8 mouse cellular contexts compared by ENCODE assay signal in genomic region chr3:95433301-95433915, GRCm38 (mm10). TPM values are rescaled to one million over a fixed set of nuclear protein-coding genes. Genes with fewer than 3 reads are reported as not detected.
DNase-seq lines count a peak whose midpoint lies in the region; ATAC-seq and TF ChIP-seq lines count a peak whose summit lies in the region.

No protein-coding gene starts in this region.

- no peak overlapping the region for H3K27ac ChIP-seq in embryonic facial prominence, embryonic 11.5 days (replicated peaks; ENCODE audit: low read depth, low read length)
- H3K27ac ChIP-seq in intestine, embryonic 14.5 days (ENCODE audit: low read depth): peak overlapping the region; percentile 54
- no peak overlapping the region for H3K27ac ChIP-seq in neural tube, embryonic 12.5 days

- H3K4me3 ChIP-seq in lung, adult 2 months (replicated peaks; ENCODE audit: extremely low read depth, low read depth, low read length): peak overlapping the region; percentile 46
- peak overlapping the region; percentile 79 for H3K4me3 ChIP-seq in embryonic facial prominence, embryonic 11.5 days (ENCODE audit: low read depth, low read length)
- peak overlapping the region; percentile 83 for H3K4me3 ChIP-seq in intestine, embryonic 14.5 days (ENCODE audit: low read depth, low read length)
- H3K4me3 ChIP-seq in neural tube, embryonic 12.5 days: 0 out of 2 replicates have a peak overlapping the region, but pooled peaks have one; percentile 85

- no peak overlapping the region for H3K9ac ChIP-seq in embryonic facial prominence, embryonic 11.5 days (replicated peaks; ENCODE audit: low read length)
- peak overlapping the region; percentile 75 for H3K9ac ChIP-seq in intestine, embryonic 14.5 days (ENCODE audit: low read length)
- H3K9ac ChIP-seq in neural tube, embryonic 12.5 days: no peak overlapping the region

- DNase-seq in lung, adult 2 months: no peak
- no peak for DNase-seq in lung, postnatal 4 days
- no peak for DNase-seq in embryonic facial prominence, embryonic 11.5 days (ENCODE audit: low spot score)
- DNase-seq in intestine, embryonic 14.5 days (ENCODE audit: low spot score): no peak
- no peak for DNase-seq in adrenal gland, postnatal 36 days
- DNase-seq in spleen, postnatal 4 days (ENCODE audit: low spot score in 2 of 2): no peak
- DNase-seq in urinary bladder, postnatal 4 days (ENCODE audit: low spot score in 2 of 2): no peak

- no peaks in the 10 kb centered on the region for H3K9me3 ChIP-seq in embryonic facial prominence, embryonic 11.5 days (replicated peaks; ENCODE audit: control insufficient read depth, low read length)
- no peaks in the 10 kb centered on the region for H3K9me3 ChIP-seq in intestine, embryonic 14.5 days (ENCODE audit: control insufficient read depth, low read length)
- no peaks in the 10 kb centered on the region for H3K9me3 ChIP-seq in neural tube, embryonic 12.5 days

- H3K36me3 ChIP-seq in embryonic facial prominence, embryonic 11.5 days (replicated peaks; ENCODE audit: control insufficient read depth, insufficient read depth, low read depth, low read length): no peaks in the 10 kb centered on the region; the same call in 1 of the 2 replicates
- peaks cover 8% of the 10 kb centered on the region for H3K36me3 ChIP-seq in intestine, embryonic 14.5 days (ENCODE audit: control insufficient read depth, insufficient read depth, low read length)
- H3K36me3 ChIP-seq in neural tube, embryonic 12.5 days: peaks cover 8% of the 10 kb centered on the region

- ATAC-seq in embryonic facial prominence, embryonic 11.5 days (replicated peaks; ENCODE audit: insufficient number of reproducible peaks, low FRiP score, low TSS enrichment, low read depth): no peak
- no peak for ATAC-seq in intestine, embryonic 14.5 days (replicated peaks; ENCODE audit: low FRiP score, low TSS enrichment, low read depth)
- ATAC-seq in neural tube, embryonic 12.5 days (ENCODE audit: low FRiP score, low read depth): no peak

- H3K27me3 ChIP-seq in embryonic facial prominence, embryonic 11.5 days (ENCODE audit: control insufficient read depth, insufficient read depth, low read length): no peaks in the 10 kb centered on the region
- no peaks in the 10 kb centered on the region for H3K27me3 ChIP-seq in intestine, embryonic 14.5 days (replicated peaks; ENCODE audit: control insufficient read depth, insufficient read depth, low read length)
- H3K27me3 ChIP-seq in neural tube, embryonic 12.5 days (replicated peaks): no peaks in the 10 kb centered on the region

- 53% methylated on average over 10 of the region's 10 CpGs for WGBS in lung, adult 2 months
- 75% methylated on average over 10 of the region's 10 CpGs for WGBS in embryonic facial prominence, embryonic 11.5 days
- WGBS in intestine, embryonic 14.5 days: 73% methylated on average over 10 of the region's 10 CpGs
- WGBS in neural tube, embryonic 12.5 days: 78% methylated on average over 10 of the region's 10 CpGs

- no peak for TF ChIP-seq POLR2A in lung, adult 2 months (IDR thresholded peaks at IDR 0.05; ENCODE audit: borderline replicate concordance, extremely low read depth, low read depth, low read length)

- TF ChIP-seq CTCF in lung, adult 2 months (IDR thresholded peaks at IDR 0.05; ENCODE audit: insufficient read depth, low read length): no peak

- no peaks in the 10 kb centered on the region for H3K4me1 ChIP-seq in lung, adult 2 months (ENCODE audit: control insufficient read depth, insufficient read depth, low read length)
- H3K4me1 ChIP-seq in embryonic facial prominence, embryonic 11.5 days (ENCODE audit: control insufficient read depth, insufficient read depth, low read length): no peaks in the 10 kb centered on the region
- no peaks in the 10 kb centered on the region for H3K4me1 ChIP-seq in intestine, embryonic 14.5 days (replicated peaks; ENCODE audit: control insufficient read depth, insufficient read depth, low read length)
- H3K4me1 ChIP-seq in neural tube, embryonic 12.5 days: peaks cover 3% of the 10 kb centered on the region; the same call in 1 of the 2 replicates

- peak overlapping the region; percentile 14 for H3K4me2 ChIP-seq in embryonic facial prominence, embryonic 11.5 days (ENCODE audit: low read depth, low read length)
- peak overlapping the region; percentile 88 for H3K4me2 ChIP-seq in intestine, embryonic 14.5 days (ENCODE audit: low read length)
- peak overlapping the region; percentile 70 for H3K4me2 ChIP-seq in neural tube, embryonic 12.5 days (replicated peaks)

RNA-seq across cellular contexts. Expression of gene Arnt, which starts 0.8 kb away (rescaled TPM):
- polyA plus RNA-seq in lung, adult 2 months (2012; rRNA removed): 35.5 and 38.1 TPM in 2 replicates
- 28.7 and 29.3 TPM in 2 replicates for polyA plus RNA-seq in embryonic facial prominence, embryonic 11.5 days (2014; fragmentation: Nextera tagmentation; extraction: Ambion mirVana)
- 31.0 and 37.1 TPM in 2 replicates for polyA plus RNA-seq in intestine, embryonic 14.5 days (2014; fragmentation: Nextera tagmentation; extraction: Ambion mirVana)
- polyA plus RNA-seq in neural tube, embryonic 12.5 days (2016; fragmentation: Nextera tagmentation; extraction: Ambion mirVana): 28.9 and 33.2 TPM in 2 replicates
- total RNA-seq in adrenal gland, postnatal 36 days (2021): 10 to 100 TPM; 63.5 to 68.0 TPM

RNA-seq across cellular contexts. Expression of gene 4930558C23Rik, which starts 30.8 kb away (rescaled TPM):
- polyA plus RNA-seq in lung, adult 2 months (2012; rRNA removed): 0.30 TPM in 1 of 2 replicates, not detected in the other
- polyA plus RNA-seq in embryonic facial prominence, embryonic 11.5 days (2014; fragmentation: Nextera tagmentation; extraction: Ambion mirVana): not detected in 2 replicates
- polyA plus RNA-seq in intestine, embryonic 14.5 days (2014; fragmentation: Nextera tagmentation; extraction: Ambion mirVana): not detected in 2 replicates
- polyA plus RNA-seq in neural tube, embryonic 12.5 days (2016; fragmentation: Nextera tagmentation; extraction: Ambion mirVana): not detected in 2 replicates
- not detected for total RNA-seq in adrenal gland, postnatal 36 days (2021)

Comparison
In these comparisons a context has a peak if more than half of its experiments do, and no peak if none do; other contexts are left out.
1. H3K4me2 ChIP-seq: peak in every context shown above with its lines; median percentile 88 in intestine, embryonic 14.5 days; 70 in neural tube, embryonic 12.5 days; 14 in embryonic facial prominence, embryonic 11.5 days.